Mouse (Mus musculus) fibroblast of lung, adult 2 months (primary cell): Measurements from ENCODE around the gene Slc38a7.
"Not testable (repeated sequence)": the region's sequence is repeated elsewhere in the genome, so short reads cannot be mapped to it uniquely, and the experiment has no call there.

ENCODE experiments used
- DNase-seq: peaks from one replicate; pipeline ENCODE4 v3.0.0-alpha.2; 2011; ENCODE audit warnings: low read depth

Gene Slc38a7

DNA sequence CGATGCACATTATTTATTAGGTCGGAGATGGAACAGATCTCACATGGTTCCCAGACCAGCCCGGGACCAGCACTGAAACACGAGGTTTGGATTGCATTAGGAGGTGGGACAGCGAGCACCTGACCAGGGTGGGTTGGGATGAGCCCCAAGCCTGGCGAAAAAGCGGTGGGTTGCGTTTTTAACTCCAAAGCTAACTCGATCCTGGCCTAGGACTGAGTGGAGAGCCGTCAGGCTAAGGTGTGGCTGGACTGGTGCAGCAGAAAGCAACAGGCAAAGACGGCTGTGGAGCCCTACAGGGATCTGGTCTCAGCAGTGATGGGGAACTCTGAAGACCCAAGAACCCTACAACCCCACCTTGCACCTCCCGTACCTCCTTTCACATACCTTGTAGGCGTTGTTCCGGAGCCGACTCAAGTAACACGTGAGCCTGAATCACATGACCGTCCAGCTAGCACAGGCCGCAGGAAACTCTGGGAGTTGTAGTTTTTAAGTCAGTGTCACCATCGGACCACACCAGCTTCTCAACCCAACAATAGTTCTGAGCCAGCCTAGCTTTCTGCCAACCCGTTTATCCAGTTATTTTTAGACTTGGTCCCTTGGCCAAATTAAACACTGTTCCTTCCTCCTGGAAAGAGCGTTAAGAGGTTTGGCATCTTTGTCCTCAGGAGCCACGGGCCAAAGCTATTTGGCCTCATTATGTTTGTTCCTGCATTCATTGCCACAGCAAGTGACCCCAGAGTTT is at the start of gene Slc38a7:
Gene Slc38a7, minus strand, starts transcription at position 438 of the 742 bp plus-strand sequence.
- DNase-seq, result peak; percentile 74

DNA sequence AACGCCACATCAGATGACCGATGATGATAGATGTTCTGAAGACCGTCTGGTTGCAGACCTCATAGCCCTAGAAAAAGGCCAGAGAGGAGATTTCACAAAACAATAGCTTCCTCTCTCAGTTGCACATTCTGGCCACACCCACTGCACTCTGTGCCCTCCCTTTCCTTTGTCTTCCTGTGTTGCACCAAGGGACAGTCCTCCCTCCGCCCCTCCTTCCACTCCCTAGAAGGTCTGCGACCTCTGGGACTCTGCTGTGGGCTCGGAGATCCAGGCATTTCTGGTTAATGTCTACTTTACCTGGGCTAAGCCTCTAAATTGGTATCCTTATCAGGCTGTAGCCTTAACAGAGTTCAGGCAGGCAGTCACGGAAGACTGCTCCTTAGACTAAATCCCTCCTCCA is 48.5 kb upstream of the Slc38a7 start:
- DNase-seq, result no peak

DNA sequence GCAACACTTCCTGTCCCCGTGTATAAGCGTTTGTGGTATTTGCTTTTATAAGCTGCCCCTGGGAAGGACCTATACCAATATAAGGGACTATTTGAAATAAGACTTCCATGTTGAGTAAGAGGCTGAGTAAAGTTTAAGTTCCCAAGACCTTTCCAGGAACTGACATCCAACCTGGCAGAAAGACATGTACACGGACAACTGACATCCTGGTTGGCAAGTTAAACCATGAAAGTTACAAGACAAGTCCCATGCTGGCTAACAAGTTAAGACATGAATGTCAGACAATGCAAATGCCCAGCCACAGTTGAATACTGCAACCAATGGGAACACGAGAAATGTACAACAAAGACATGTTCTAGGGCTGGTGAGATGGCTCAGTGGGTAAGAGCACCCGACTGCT is 40.4 kb upstream of the Slc38a7 start:
- DNase-seq, result no peak

DNA sequence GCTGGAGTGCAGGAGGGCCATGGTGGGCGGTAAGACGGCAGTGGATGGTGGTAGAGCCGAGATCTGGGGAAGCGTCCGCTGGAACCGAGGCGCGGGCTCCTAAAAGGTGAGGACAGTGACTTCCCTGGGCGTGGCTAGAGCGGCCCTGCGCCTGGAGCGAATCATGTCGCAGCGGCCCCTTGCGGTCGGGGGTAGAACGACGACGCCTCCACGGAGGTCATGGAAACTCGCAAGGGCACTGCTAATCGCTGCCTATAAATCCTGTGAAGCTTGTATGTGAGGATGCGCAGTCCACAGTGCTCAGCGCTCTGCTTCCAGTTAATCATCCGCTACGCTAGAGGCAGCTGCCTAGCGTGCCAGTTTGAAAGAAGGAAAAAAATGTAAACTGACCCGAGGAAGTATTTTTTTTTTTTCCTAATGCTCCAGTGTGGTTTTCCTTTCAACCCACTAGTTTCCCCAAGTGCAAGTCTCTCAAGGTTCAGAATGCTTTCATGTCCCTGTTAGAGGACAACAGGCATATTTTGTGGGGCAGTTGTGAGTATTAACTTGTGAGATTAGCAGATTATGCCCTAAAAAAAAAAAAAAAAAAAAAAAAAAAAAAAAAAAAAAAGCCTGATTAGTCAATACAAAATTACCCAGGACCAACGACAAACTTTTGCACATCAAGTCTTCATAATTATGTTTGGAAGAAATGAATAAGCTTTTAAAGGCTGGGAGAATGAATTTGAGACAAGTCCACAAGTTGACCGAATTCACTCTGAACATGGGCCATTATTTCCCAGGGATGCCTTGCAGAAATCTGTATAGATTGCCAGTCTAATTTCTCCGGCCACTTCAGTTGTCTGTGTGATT is 35.2 kb upstream of the Slc38a7 start, which contains the start of gene Got2:
Gene Got2, minus strand, starts transcription at position 263 of the 852 bp plus-strand sequence.
- peak; percentile 79 for DNase-seq

DNA sequence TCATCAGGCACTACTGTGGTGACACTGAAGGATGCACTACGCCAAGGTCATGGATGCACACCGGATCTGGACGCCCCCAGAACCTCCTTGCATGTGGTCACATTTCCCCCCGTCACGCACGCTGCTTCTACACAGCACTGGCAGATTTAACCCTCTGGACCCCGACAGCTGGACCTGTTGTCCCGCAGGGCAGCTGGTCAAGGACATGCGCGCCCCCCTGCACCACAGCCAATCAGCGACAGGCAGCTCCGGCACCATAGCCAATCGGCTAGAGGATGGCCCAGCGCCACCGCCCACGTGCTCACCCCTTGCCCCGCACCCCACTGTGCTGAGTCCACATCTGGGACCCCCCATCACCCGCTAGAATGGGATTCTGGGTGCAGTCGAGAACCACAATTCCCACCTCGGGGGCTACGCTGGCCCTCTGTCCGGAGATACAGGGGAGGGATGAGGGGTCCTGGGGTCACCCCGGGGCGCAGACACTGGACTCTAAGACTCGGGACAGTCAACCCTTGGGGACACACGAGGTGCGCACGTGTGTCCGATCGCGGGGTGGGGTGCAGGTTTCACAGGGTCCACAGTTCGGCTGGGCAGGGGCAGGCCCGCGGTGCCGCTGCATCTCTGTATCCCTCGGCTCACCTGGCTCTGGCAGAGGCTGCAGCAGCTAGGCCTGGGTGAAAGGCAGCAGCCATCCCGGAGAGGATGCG is 34.4 kb upstream of the Slc38a7 start:
- peak; percentile 30 for DNase-seq

DNA sequence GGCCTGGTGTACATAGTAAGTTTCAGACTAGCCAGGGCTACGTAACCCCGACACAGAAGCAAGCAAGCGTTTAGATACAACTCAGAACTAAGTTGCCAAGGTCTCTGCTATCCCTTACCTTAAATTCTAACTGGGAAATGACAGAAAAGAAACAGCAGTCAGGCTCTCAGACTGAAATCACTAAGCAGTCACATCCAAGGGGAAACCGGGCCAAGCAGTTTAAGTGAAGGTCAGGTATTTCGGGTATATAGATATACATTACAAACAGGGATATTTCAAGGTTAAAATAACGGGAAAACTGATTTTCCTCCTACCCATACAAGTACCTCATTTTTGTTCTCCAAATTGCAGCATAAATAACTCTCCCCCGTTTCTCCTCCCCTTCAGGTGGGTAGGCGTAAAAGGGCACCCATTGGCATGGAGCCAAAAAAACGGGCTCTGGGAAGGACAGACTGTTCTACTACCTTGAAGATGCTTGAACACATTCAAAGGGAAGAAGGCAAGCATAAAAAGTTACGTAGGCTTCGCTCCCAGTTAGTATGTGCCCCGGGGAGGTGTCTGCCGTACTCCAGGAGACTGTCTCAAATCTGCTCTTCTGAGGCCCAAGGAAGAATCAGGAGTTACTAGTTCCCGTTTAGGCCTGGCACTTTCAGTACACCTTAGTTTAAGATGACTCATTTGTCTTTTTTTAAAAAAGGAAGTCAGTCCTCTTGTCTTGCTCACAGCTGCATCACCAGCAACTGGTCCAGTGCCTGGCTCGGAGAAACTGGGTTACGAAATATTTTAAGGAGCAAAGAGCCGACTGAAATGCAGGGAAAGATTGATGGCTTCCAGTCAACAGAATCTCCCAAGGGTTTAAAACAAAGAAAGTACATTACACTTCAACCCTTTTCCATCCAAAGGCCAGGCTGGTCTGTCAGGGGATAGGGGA is 33.6 kb upstream of the Slc38a7 start:
- peak; percentile 30 for DNase-seq

DNA sequence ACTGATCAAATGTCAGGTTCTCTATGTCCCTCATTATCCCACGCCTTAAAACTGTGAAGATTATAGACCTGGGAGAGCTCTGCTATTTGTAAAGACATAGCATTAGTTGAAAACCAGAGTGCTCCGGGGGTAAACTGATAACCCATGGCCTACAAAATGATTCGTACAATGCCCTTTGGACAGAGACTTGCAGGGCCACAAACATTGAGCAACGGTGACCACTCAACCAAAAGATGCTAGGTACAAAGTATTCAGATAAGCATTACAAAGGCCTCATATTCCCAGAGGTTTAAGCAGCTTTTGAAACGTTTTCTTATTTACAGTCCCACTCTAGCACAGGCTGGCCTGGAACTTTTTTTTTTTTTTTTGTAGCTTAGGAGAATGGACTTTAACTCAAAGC is 32.6 kb upstream of the Slc38a7 start:
- no peak for DNase-seq

DNA sequence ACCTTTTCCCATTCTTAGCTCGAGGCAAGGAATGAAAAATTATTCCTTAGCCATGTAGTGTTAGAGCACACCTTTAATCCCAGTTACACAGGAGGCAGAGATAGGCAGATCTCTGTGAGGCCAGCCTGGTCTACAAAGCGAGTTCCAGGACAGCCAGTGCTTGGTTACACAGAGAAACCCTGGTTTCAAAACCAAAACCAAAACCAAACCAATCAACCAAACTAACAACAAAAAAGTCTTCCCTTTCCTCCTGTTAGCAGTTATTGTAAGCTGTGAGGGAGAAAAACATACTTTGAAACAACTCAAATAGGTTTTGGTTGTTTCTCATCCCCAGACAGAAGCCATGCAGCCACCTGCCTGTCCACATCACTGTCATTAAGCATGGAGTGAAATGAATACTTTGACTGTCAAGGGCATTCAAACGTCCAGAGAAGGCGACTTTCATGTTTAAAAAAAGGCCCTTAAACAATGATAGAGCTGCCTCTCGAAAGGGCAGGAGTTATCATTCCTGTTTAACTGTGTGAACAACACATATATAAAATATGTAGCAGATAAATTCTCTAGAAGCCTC is 32.0 kb upstream of the Slc38a7 start:
- no peak for DNase-seq

DNA sequence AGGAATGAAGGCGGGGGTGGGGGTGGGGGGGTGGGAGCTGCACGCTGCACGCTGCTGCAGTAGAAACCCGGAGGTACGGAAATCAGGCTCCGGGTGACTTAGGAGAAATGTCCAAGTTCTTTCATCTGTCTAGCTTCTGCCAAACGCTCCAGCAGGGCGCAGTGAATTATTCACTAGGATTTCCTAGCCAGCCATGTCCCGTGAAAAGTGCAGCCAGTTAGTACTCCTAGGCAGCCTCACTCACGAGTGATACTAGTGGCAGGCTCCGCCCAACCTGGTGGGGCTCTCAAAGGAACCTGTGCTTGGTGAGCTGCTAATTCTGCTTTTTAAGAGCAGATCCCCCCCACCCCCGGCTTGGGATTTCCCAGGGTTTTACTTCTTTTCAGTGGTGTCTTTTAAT is 31.2 kb upstream of the Slc38a7 start:
- DNase-seq, result no peak

DNA sequence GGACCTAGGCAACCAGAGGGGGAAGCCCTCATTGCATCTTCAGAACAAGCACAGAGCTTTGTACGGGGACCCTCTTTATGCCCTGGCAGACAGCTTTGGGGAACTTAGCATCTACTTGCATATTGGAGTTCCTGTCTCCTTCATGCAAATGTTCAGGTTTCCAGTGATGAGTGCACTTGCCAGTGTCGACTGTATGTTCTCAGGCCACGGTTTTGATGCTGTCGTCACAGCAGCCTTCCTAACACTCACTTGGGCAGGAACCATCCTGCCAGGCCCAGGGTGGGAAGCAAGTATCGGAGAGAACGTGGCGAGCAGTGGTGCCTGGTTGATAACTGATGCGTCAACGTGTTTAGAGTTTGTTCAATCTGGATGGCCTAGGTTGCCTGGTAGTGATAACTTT is 28.9 kb upstream of the Slc38a7 start:
- DNase-seq, result no peak

DNA sequence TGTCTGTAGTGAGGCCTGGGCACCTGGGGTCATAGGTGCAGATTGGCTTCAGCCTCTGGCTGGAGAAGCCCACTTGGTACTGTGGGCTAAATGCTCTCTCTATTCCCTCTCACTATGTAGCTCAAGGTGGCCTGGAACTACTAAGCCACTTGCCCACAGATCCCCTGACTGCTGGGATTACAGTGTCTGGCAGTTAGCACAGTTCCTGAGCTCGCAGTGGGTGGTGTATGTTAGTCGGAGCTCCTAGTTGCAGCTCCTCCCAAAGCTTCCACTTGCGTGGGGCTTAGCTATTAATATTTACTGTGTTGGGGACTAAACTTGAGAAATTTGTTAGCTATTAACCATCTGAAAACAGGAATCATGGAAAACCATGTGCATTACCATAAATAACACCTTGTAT is 28.2 kb upstream of the Slc38a7 start:
- no peak for DNase-seq

DNA sequence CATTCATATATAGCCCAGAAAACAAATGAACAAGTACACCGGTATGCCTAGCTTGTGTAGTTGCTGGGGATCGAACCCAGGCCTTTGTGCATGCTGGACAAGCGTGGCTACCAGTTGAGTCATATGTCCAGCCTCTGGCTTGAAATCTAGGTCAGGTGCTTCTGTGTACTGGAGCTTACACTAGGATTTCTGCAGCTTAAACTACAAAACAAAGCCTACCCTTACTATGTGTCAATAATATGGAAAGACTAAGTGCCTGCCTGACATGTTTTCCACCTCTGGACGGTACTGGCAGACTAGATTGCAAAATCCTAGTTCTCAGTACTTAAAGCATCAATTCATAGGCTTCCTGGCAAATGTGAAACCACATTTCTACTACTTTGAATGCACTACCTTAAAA is 26.5 kb upstream of the Slc38a7 start:
- DNase-seq, result no peak

DNA sequence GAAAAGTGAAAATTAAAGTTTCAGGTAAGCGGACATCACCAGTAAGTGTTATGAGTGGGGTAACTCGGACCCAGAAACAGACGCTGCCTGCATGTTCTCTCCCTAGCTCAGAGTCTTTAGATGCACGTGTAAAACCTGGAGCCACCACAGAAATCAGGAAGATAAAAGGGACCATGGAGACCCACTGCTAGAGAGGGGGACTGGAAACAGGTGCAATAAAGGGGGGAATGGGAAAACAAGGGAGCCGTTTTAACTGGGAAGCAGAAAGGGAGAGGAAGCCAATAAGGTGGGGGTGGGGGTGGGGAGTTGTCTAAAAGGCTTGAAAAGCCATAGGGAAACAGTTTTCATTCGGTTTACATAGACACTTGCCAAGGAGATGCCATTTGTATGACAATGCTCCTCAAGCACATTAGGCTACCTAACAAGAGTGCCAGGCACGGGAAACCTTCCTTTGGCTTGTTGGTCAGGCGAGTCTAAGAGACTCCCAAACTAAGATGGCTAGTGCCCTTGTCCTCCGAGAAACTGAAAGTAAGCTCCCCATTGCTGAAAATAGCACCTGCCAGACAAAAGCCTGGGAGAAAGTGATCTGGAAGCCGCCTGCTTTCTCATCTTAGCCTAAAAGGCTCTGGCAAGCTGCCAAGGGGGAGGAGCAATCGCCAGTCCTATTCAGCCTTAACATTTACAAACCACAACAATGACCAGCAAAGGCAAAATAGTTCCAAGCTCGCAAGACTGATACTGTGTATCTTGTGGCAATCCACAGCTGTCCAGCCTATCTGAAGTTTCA is 25.0 kb upstream of the Slc38a7 start:
- no peak for DNase-seq

DNA sequence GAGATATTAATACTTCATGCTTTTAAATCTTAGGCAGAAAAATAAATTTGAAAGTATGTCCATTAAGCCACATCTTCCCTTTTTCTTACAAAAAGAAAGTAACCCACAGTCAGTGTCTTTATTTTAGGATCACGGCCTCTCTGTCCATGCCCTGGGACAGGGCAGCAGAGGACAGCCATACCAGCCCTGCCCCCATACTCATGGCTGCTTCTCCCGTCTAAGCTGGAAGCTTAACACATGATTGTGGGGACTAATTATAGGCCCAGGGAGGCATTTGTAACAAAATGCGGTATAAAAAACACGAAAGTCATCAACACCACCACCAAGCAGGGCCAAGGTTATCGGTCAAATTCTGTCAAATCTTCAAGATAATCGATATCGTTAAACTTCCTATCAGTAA is 21.9 kb upstream of the Slc38a7 start:
- no peak for DNase-seq

DNA sequence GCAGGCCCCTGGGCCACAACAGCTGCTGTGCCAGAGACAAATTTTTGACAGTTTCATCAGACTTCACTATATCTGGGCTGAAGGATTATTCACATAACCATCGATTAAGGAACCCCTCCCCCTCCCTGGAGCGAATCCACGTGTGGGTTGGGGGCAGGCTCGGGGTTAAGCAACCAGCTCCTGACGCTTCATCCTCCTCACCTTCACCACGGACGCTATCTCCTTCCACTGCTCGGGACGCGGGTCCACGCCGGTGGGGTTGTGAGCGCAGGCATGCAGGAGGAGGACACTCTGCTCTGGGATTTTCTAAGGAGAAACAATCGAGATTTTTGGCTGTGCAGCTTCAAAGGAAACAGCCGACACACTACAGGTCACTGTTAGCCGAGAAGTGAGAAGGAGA is 18.4 kb upstream of the Slc38a7 start:
- DNase-seq, result no peak

DNA sequence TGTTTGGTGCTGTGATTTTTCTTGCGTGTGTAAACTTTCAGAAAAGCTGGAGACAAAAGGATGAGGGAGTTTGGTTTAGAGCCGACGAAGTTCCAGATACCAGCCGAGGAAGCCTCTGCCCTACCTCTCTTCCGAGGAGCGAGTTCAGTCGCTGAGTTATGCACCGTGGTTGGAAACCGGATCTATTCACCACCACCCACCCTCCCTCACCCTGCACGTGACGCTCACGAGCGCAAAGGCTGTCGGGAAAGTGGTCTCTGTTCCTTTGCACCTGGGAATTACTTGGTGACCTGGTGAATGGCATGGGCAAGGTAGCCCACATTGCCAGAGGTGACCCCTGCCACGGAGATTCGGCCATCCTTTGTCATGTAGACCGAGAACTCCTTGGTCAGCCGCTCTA is 11.5 kb upstream of the Slc38a7 start:
- DNase-seq, result not testable (repeated sequence)

DNA sequence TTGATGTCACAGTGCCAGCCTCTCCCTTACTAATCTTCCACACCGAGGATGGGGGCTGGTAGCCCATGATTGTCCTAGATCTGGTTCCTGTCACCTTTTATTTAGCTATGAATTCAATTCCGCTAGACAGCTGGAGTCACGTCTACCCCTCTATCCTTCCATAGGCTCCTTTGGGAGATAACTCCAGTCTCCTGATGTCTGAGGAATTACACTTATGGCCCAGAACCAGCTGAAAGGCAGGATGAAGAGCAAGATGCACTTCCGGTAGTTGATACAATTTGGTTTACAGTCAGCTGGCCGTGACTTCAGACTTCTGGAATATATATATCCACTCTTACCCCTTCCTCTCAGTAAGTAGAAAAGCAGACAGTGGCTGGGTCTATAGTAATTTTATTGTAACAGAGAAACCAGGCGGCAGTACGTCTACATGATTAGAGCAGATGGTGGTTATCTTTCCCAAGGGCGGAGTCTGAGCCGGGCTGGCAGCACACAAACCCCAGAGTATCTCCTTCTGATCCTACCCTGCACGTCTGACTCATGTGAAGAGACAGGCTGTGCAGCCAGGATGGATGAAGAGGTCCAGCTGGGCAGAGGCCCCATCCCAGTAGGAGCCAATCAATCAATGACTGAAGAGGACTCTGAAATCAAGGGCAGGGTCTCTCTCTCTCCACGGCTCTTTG is 10.6 kb upstream of the Slc38a7 start:
- DNase-seq, result not testable (repeated sequence)

DNA sequence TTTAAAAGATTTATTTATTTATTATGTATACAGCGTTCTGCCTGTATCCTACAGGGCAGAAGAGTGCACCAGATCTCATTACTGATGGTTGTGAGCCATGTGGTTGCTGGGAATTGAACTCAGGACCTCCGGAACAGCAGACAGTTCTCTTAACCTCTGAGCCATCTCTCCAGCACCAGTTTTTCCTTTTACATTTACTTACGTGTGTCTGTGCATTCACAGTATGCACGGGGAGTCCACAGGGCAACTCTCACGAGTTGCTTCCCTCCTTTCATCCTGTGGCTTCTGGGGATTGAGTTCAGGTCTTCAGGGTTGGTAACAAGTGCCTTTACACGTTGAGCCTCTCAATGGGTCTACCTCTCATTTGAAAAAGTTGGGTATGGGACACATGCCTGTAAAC is 835 bp upstream of the Slc38a7 start:
- DNase-seq, result no peak

DNA sequence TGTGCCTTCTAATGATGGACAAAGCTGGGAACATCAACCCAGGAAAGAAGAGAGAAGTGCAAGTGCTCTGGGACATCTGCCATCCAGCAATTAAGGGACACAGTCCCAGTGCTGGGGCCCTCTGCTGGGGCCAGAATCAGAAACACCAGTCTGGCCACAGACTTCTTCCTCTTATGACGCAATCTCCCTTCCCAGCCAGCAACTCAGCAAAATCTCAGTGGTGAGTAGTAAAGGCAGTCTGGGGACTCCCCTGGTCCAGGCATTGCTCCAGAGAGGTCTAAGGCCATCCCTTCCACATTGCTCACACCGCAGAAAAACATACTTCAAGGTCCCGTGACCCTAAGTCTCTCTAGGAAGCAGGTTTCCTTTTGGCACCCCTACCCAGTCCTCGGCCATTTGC is 1.0 kb downstream of the Slc38a7 start:
- peak; percentile 94 for DNase-seq

DNA sequence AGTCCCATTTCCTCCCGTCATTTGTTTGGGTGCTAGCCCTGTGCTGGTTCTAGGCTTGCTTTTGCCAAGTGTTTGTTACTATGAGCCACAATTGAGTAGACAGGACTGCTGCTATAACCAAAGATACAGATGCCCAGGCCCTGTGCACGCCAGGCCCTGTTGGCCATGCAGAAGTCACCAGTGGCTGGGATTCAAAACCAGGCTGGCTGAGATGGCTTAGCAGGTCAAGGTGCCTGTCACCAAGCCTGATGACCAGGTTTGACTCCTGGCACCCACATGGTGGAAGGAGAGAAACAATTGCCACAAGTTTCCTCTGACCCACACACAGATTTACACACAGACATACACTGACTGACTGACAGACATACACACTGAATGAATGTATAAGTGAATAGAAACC is 3.0 kb downstream of the Slc38a7 start:
- no peak for DNase-seq
